Mouse (Mus musculus): ENCODE measurements around the gene Erp29.

DNA sequence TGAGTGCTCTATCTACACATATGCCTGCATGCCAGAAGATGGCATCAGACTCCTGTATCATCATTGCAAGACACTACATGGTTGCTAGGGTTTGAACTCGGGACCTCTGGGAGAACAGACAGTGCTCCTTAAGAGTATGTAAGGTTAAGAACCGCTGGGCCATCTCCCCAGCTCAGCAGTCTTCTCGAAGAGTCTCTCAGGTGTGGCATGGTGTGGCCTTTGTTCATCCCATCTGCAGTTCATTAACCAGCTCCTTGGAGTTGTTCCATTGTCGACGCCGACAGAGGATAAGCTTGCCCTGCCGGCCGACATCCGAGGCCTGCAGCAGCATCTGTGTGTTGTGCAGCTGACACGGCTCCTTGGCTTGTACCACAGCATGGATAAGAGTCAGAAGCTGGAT, 29.0 kb downstream of the Erp29 start:
- no peak for TF ChIP-seq USF1 (IDR thresholded peaks at IDR 0.05; ENCODE audit: low read depth)
- no peak for TF ChIP-seq CTCF (IDR thresholded peaks at IDR 0.05; ENCODE audit: control insufficient read depth, insufficient read depth, insufficient read length)
- no peak for TF ChIP-seq MAX (IDR thresholded peaks at IDR 0.05)
- TF ChIP-seq MYOD1 (IDR thresholded peaks at IDR 0.05; ENCODE audit: control insufficient read depth, insufficient read length, low read depth), result no peak
- TF ChIP-seq MYOG (IDR thresholded peaks at IDR 0.05; ENCODE audit: control insufficient read depth, extremely low read depth, insufficient read length), result no peak
- no peak for TF ChIP-seq FOSL1 (IDR thresholded peaks at IDR 0.05; ENCODE audit: insufficient read depth, low read length, poor library complexity, severe bottlenecking)
